Mouse (Mus musculus) midbrain, embryonic 10.5 days (tissue): ENCODE results near the gene Ppp1ca. TPM values are rescaled to one million over a fixed set of nuclear protein-coding genes. Genes with fewer than 3 reads are reported as not detected.

ENCODE experiments used
- DNase-seq: peaks from one replicate; pipeline ENCODE4 v3.0.0-alpha.2; 2017; ENCODE audit warnings: low spot score
- H3K27ac ChIP-seq: fragments of 300-500 bp; sonication (generic); replicated peaks from 2 replicates; pipeline ENCODE4 v1.5.1; 2016; ENCODE audit warnings: mild to moderate bottlenecking
- H3K27me3 ChIP-seq: fragments of 300-500 bp; sonication (generic); 2 replicates; pipeline ENCODE4 v1.6.1; 2016; ENCODE audit warnings: low read depth, mild to moderate bottlenecking; ENCODE audit not compliant: poor library complexity, severe bottlenecking
- H3K36me3 ChIP-seq: fragments of 300-500 bp; sonication (generic); 2 replicates; pipeline ENCODE4 v1.6.1; 2016; ENCODE audit warnings: mild to moderate bottlenecking, moderate library complexity
- H3K4me1 ChIP-seq: fragments of 300-500 bp; sonication (generic); 2 replicates; pipeline ENCODE4 v1.6.1; 2016
- H3K4me3 ChIP-seq: fragments of 300-500 bp; sonication (generic); 2 replicates; pipeline ENCODE4 v1.5.1; 2016; ENCODE audit warnings: mild to moderate bottlenecking, moderate library complexity
- H3K9me3 ChIP-seq: fragments of 300-500 bp; sonication (generic); replicated peaks from 2 replicates; pipeline ENCODE4 v1.6.1; 2016; ENCODE audit warnings: mild to moderate bottlenecking
- WGBS: fragments of 180-500 bp; shearing (Covaris S2); methylation state at CpG from one replicate; pipeline ENCODE4 v1.1.7; 2016; 5-methylcytosine and 5-hydroxymethylcytosine counted together
- polyA plus RNA-seq: library from polyadenylated mRNA; unstranded; fragments of >200 nt; fragmentation: Nextera tagmentation; extraction: Ambion mirVana; gene quantifications from 2 replicates; pipeline ENCODE4 v1.2.1, GENCODE M21; 2016

The Ppp1ca gene
- polyA plus RNA-seq, 1 experiment from 2014 or later = 1,059 TPM

DNA sequence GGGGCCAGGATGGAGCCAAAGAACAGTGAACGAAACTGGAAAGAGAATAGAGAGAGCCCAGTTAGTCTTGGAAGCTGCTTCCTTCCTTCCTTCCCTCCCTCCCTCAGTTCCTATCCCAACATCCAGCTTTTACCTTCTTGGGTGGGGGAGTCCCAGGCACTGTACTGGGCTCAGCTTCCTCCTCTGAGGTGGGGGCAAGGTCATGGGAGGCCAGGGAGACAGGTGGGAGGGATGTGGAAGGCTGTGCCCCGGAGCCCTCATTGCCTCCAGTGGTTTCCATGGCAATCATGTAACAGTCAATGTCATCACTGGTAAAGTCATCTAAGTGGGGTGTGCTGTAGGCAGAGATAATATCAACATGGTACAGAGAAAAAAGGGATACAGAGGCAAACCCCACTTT is 4.2 kb downstream of the Ppp1ca start:
- WGBS = 82% methylated on average over 2 of the region's 2 CpGs
- Histone ChIP-seq H3K4me3 (no peak overlapping the region), H3K4me1 (peaks cover 52% of the 10 kb centered on the region), H3K36me3 (peaks cover 76% of the 10 kb centered on the region), H3K27ac (no peak overlapping the region), H3K27me3 (no peaks in the 10 kb centered on the region), H3K9me3 (no peaks in the 10 kb centered on the region)
- no peak for DNase-seq

GRCm38 (mm10) chr19:4196548-4196947 is 4.7 kb downstream of the Ppp1ca start:
- H3K27me3 ChIP-seq = no peaks in the 10 kb centered on the region
- DNase-seq = no peak
- 77% methylated on average over 5 of the region's 5 CpGs for WGBS
- H3K9me3 ChIP-seq = no peaks in the 10 kb centered on the region
- peaks cover 49% of the 10 kb centered on the region for H3K4me1 ChIP-seq
- no peak overlapping the region for H3K27ac ChIP-seq
- H3K36me3 ChIP-seq = peaks cover 76% of the 10 kb centered on the region
- no peak overlapping the region for H3K4me3 ChIP-seq

GRCm38 (mm10) chr19:4197180-4197579 is 5.3 kb downstream of the Ppp1ca start:
- H3K4me1 ChIP-seq = peaks cover 50% of the 10 kb centered on the region
- no peaks in the 10 kb centered on the region for H3K9me3 ChIP-seq
- H3K27ac ChIP-seq = no peak overlapping the region
- peaks cover under 1% of the 10 kb centered on the region; the same call in 1 of the 2 replicates for H3K27me3 ChIP-seq
- no peak overlapping the region; the same call in 1 of the 2 replicates for H3K4me3 ChIP-seq
- 81% methylated on average over 3 of the region's 3 CpGs for WGBS
- peaks cover 76% of the 10 kb centered on the region for H3K36me3 ChIP-seq
- no peak for DNase-seq

DNA sequence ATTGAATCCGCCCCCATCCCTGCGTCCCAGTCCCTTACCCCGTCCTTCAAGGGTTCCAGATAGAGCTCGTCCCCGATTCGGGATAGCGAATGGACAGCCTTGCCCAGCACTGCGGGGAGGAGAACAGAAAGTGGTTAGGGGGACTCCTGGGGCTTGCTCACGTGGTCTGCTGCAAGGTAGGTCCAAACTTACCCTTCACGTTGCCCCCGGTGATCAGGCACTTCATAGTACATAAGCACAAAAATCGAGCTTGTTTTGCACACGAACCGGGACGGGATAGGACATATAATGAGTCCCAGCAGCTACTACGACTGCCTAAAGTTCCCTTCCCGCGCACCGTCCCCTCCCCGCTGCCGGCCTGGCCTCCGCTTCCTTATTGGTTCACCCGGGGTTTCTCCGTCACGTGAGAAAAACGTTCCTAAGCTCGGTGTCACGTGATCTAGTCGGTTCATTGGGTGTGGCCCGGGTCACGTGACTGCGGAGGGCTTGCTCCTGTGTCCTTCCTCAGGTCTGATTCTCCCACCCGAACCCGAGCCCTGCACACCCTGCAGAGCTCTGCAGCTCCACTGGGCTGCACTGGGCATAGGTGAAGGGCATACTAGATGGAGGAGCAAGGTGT is 9.5 kb downstream of the Ppp1ca start, which contains the start of gene Rad9a:
TSS of gene Rad9a (minus strand) at position 372 of the 619 bp plus-strand sequence.
- under 1% methylated on average over 34 of the region's 34 CpGs for WGBS
- Histone ChIP-seq H3K4me1 (peaks cover 34% of the 10 kb centered on the region), H3K27me3 (peaks cover 35% of the 10 kb centered on the region), H3K27ac (peak within 1 kb of the TSS; percentile 87), H3K9me3 (no peaks in the 10 kb centered on the region), H3K36me3 (peaks cover 42% of the 10 kb centered on the region), H3K4me3 (peak within 1 kb of the TSS; percentile 65)
- DNase-seq = peak; percentile 96

DNA sequence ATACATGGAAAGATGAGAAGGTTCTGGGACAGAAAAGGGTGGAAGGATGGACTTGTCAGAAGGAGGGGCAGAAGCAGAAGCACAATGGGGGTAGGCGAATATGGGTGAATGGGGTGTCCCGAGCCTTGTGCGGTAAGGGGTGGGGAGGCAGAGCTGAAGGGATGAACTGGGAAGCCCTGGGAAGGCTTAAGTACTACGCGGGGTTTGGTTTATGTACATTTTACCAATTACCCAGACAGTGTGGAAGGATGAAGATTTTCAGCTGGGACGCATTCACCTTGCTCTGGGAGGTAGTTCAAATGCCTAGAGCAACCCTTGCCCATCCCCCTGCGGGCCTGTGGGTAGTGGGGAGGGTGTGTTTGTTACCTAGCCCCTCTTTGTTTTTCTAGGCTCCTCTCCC is 10.3 kb downstream of the Ppp1ca start:
- peaks cover 30% of the 10 kb centered on the region for H3K4me1 ChIP-seq
- H3K4me3 ChIP-seq = peak overlapping the region; percentile 65
- WGBS = 39% methylated on average over 7 of the region's 7 CpGs
- peak overlapping the region; percentile 87 for H3K27ac ChIP-seq
- H3K27me3 ChIP-seq = peaks cover 40% of the 10 kb centered on the region
- no peak for DNase-seq
- peaks cover 35% of the 10 kb centered on the region for H3K36me3 ChIP-seq
- H3K9me3 ChIP-seq = no peaks in the 10 kb centered on the region

DNA sequence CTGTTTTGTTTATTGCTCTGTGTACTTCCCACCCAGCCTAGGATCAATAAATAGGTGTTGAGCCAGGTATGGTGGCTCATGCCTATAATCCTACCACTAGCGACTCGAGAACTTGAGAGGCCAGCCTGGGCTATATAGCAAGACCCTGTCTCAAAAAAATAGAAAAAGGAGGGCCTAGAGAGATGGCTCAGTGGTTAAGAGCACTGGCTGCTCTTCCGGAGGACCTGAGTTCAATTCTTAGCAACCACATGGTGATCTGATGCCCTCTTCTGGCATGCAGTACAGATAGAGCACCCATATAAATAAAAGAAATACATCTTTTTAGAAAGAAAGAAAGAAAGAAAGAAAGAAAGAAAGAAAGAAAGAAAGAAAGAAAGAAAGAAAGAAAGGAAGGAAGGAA is 11.3 kb downstream of the Ppp1ca start:
- Histone ChIP-seq H3K4me1 (peaks cover 30% of the 10 kb centered on the region), H3K27ac (no peak overlapping the region), H3K27me3 (peaks cover 43% of the 10 kb centered on the region), H3K9me3 (no peaks in the 10 kb centered on the region), H3K4me3 (no peak overlapping the region), H3K36me3 (peaks cover 25% of the 10 kb centered on the region)
- no peak for DNase-seq
- WGBS = 70% methylated on average over 3 of the region's 3 CpGs

- Histone ChIP-seq H3K9me3 (no peaks in the 10 kb centered on the region), H3K27ac (no peak overlapping the region), H3K4me3 (no peak overlapping the region), H3K4me1 (peaks cover 30% of the 10 kb centered on the region), H3K27me3 (peaks cover 49% of the 10 kb centered on the region), H3K36me3 (peaks cover 18% of the 10 kb centered on the region)
- DNase-seq = no peak
- 62% methylated on average over 13 of the region's 13 CpGs for WGBS
These were observed 11.9 kb downstream of the Ppp1ca start for GRCm38 (mm10) chr19:4203604-4204326.

DNA sequence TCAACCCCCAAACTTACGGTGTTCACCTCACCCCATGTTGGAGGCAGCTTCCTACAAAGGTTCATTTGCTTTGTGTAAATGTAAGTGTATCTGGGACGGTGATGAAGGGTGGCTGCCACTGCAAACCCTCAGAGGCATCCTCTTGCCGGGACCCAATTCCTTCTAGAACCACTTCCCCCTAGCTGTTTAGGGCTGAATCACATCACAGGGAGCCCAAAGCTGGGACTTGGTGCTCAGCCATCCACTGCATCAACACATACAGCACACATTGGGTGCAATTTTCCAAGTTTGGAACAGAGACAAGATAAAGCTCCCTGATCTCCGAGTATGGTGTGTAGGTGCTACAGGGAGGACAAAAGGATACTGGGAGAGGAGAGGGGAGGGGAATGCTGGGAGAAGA is 13.0 kb downstream of the Ppp1ca start:
- peaks cover 58% of the 10 kb centered on the region for H3K27me3 ChIP-seq
- no peak for DNase-seq

DNA sequence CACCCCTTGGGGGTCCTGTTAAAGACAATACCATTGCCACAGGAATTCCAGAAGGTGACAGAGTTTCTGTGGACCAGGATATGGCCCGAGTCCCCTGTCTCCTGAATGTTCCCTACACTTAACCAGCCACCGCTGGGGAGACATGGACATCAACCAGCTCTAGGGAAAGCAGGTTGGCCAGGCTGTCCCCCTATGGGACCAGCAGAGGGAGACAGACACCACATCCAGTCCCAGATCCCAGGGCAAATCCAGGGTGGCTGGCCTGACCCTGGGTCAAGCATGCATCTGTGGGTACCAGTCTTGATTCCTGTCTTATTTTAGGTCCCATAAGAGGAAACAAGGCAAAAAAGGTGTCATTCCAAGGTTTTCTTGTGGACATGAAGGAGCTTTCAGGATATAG is 15.1 kb downstream of the Ppp1ca start:
- Histone ChIP-seq H3K36me3 (no peaks in the 10 kb centered on the region), H3K4me3 (no peak overlapping the region), H3K27me3 (peaks cover 76% of the 10 kb centered on the region), H3K27ac (no peak overlapping the region), H3K4me1 (peaks cover 17% of the 10 kb centered on the region), H3K9me3 (no peaks in the 10 kb centered on the region)
- WGBS = 5% methylated on average over 2 of the region's 2 CpGs
- DNase-seq = peak; percentile 75

More for the DNA sequence above, 13.0 kb downstream of the Ppp1ca start:
- Histone ChIP-seq H3K4me3 (no peak overlapping the region), H3K27ac (no peak overlapping the region), H3K4me1 (peaks cover 28% of the 10 kb centered on the region), H3K36me3 (peaks cover 7% of the 10 kb centered on the region), H3K9me3 (no peaks in the 10 kb centered on the region)
- whole genome bisulfite sequencing = 76% methylated on average over 3 of the region's 4 CpGs

GRCm38 (mm10) chr19:4208563-4208962 is 16.7 kb downstream of the Ppp1ca start:
- no peak for DNase-seq
- no peaks in the 10 kb centered on the region for H3K9me3 ChIP-seq
- no peaks in the 10 kb centered on the region for H3K36me3 ChIP-seq
- no peak overlapping the region for H3K27ac ChIP-seq
- H3K4me3 ChIP-seq = no peak overlapping the region
- H3K4me1 ChIP-seq = peaks cover 24% of the 10 kb centered on the region
- peaks cover 80% of the 10 kb centered on the region for H3K27me3 ChIP-seq
- WGBS = 71% methylated on average over 5 of the region's 5 CpGs

- Histone ChIP-seq H3K27me3 (peaks cover 86% of the 10 kb centered on the region), H3K36me3 (no peaks in the 10 kb centered on the region), H3K9me3 (no peaks in the 10 kb centered on the region), H3K27ac (peak overlapping the region; percentile 4), H3K4me1 (peaks cover 55% of the 10 kb centered on the region), H3K4me3 (no peak overlapping the region)
- no peak for DNase-seq
- 12% methylated on average over 4 of the region's 4 CpGs for WGBS
These were observed 20.2 kb downstream of the Ppp1ca start for GRCm38 (mm10) chr19:4211891-4212588.

GRCm38 (mm10) chr19:4213524-4213974 is 21.7 kb downstream of the Ppp1ca start:
- peaks cover 62% of the 10 kb centered on the region for H3K4me1 ChIP-seq
- H3K27ac ChIP-seq = peak overlapping the region; percentile 83; the same call in 1 of the 2 replicates
- WGBS = 8% methylated on average over 9 of the region's 9 CpGs
- peak; percentile 31 for DNase-seq
- peaks cover 94% of the 10 kb centered on the region for H3K27me3 ChIP-seq
- peak overlapping the region; percentile 71 for H3K4me3 ChIP-seq
- H3K9me3 ChIP-seq = no peaks in the 10 kb centered on the region
- H3K36me3 ChIP-seq = no peaks in the 10 kb centered on the region
